Mouse (Mus musculus) bone marrow macrophage, adult 2 months (primary cell): ENCODE data around the gene Rd3.

Source experiments
- CTCF ChIP-seq: IDR thresholded peaks from 2 replicates; pipeline ENCODE4 v1.5.1; 2012; ENCODE audit warnings: low read depth, mild to moderate bottlenecking, low read length, moderate library complexity
- POLR2A ChIP-seq: IDR thresholded peaks from 2 replicates; pipeline ENCODE4 v1.6.1; 2012; ENCODE audit warnings: mild to moderate bottlenecking, low read depth, low read length, borderline replicate concordance

DNA sequence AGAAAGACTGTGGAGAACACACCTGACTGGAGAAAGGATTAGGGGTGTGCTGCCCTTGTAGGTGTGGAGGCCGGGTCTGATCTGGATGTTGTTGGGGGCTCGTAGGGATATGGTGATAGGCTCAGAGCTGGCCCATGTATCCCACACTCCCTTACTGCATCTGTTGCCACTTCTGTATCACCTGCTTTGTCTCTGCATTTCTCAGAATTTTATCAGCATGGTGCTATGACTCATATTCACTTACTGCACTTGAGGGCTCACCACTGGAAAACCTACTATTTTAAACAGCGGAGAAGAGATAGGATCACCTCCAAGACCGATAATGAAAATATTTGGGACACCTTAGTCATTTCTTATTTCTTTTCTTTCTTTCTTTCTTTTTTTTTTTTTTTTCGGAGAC is 11.9 kb downstream of the Rd3 start:
- no peak for TF ChIP-seq POLR2A
- no peak for TF ChIP-seq CTCF
